Mouse (Mus musculus) cerebellum, adult 2 months (tissue): ENCODE measurements at regions not wholly inside any gene's neighbourhood (a gene's known extent, or its start where the extent isn't known, plus 50 kb on each side); places are given as distances from the start of the nearest gene placed in this dataset.

ENCODE experiments used
- CTCF ChIP-seq: fragments of 200-500 bp; IDR thresholded peaks from 2 replicates; pipeline ENCODE4 v1.5.1; 2011; ENCODE audit warnings: low read depth, mild to moderate bottlenecking, control low read depth, low read length, moderate library complexity, borderline replicate concordance; ENCODE audit not compliant: insufficient read depth
- POLR2A ChIP-seq: fragments of 200-500 bp; IDR thresholded peaks from 2 replicates; pipeline ENCODE4 v1.6.1; 2011; ENCODE audit warnings: low read length, control low read depth, borderline replicate concordance; ENCODE audit not compliant: insufficient read depth

DNA sequence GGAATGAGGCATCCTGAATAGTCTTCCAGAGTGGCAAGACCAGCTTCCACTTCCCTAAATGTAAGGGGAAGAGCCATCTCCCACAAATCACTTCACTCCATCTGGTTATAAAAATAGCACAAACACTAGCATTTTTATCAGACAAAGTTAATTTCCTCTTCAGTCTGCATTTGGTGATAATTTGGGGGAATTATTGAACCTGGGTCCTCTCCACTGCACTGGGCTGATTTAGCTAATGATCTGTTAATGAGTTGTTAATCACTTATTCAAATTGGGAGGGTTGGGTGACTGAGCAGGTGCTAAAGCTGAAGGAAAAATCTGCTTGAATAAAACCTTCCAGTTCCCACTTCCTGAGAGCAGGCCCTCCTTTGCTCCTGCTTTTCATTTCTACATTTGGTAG, 531.4 kb upstream of the Kirrel3 start:
- TF ChIP-seq CTCF: no peak
- TF ChIP-seq POLR2A: no peak
